Mouse (Mus musculus) ES-E14 (cell line): ENCODE measurements around the gene Dpp6. TPM values are rescaled to one million over a fixed set of nuclear protein-coding genes. Genes with fewer than 3 reads are reported as not detected.

Experiments
- DNase-seq: peaks from one replicate; pipeline ENCODE4 v3.0.0-alpha.2; 2013; ENCODE audit warnings: low read depth, low spot score
- H3K27ac ChIP-seq: 2 replicates; pipeline ENCODE4 v1.5.1; 2012; ENCODE audit warnings: low read depth, mild to moderate bottlenecking, low read length, moderate library complexity, mixed read lengths; ENCODE audit not compliant: poor library complexity, insufficient read depth, severe bottlenecking
- H3K36me3 ChIP-seq: 2 replicates; pipeline ENCODE4 v1.6.1; 2012; ENCODE audit warnings: mild to moderate bottlenecking, low read length, moderate library complexity, mixed read lengths; ENCODE audit not compliant: control insufficient read depth, poor library complexity, insufficient read depth, severe bottlenecking
- H3K4me1 ChIP-seq, 2 experiments: fragments of 150-350 bp in 1 of 2; sonication (generic) in 1 of 2; 2 replicates each; pipeline ENCODE4 v1.6.1; 2012; ENCODE audit warnings: low read length in 2 of 2, mild to moderate bottlenecking in 1 of 2, mixed read lengths in 1 of 2; ENCODE audit not compliant: control insufficient read depth in 2 of 2, insufficient read depth in 2 of 2, poor library complexity in 1 of 2
- H3K4me3 ChIP-seq, 2 experiments: fragments of 150-350 bp in 1 of 2; sonication (generic) in 1 of 2; 2 replicates each; pipeline ENCODE4 v1.5.1; 2012; ENCODE audit warnings: low read length in 2 of 2, low read depth in 1 of 2, mild to moderate bottlenecking in 1 of 2, mixed read lengths in 1 of 2; ENCODE audit not compliant: insufficient read depth in 1 of 2, poor library complexity in 1 of 2, severe bottlenecking in 1 of 2
- H3K9ac ChIP-seq: 2 replicates; pipeline ENCODE4 v1.6.1; 2012; ENCODE audit warnings: low read depth, mild to moderate bottlenecking, low read length, mixed read lengths; ENCODE audit not compliant: poor library complexity, insufficient read depth, severe bottlenecking
- H3K9me3 ChIP-seq: fragments of 150-350 bp; sonication (generic); 2 replicates; pipeline ENCODE4 v1.6.1; 2012; ENCODE audit warnings: low read depth, mild to moderate bottlenecking, low read length; ENCODE audit not compliant: control insufficient read depth, insufficient read depth
- CHD2 ChIP-seq: IDR thresholded peaks from 2 replicates; pipeline ENCODE4 v1.6.1; 2014; ENCODE audit warnings: mild to moderate bottlenecking, low read depth, low read length, inconsistent platforms
- HCFC1 ChIP-seq: IDR thresholded peaks from 2 replicates; pipeline ENCODE4 v1.6.1; 2012; ENCODE audit warnings: low read length, inconsistent platforms, borderline replicate concordance; ENCODE audit not compliant: insufficient read depth
- MAFK ChIP-seq: IDR thresholded peaks from 2 replicates; pipeline ENCODE4 v1.6.1; 2014; ENCODE audit warnings: mild to moderate bottlenecking, low read depth, low read length, inconsistent platforms; ENCODE audit not compliant: insufficient read depth
- ZC3H11A ChIP-seq: IDR thresholded peaks from 2 replicates; pipeline ENCODE4 v1.6.1; 2012; ENCODE audit warnings: low read depth, mild to moderate bottlenecking, inconsistent platforms, low read length, borderline replicate concordance
- ZNF384 ChIP-seq: IDR thresholded peaks from 2 replicates; pipeline ENCODE4 v1.6.1; 2012; ENCODE audit warnings: low read depth, low read length, inconsistent platforms
- in situ Hi-C, 2 experiments: fragments of 600-800 bp; cut with MboI; formaldehyde crosslinking; loops; one replicate each; pipeline ENCODE4 v1.15.1; 2025; ENCODE audit warnings: low sequenced_read_pairs in 2 of 2, inconsistent platforms in 1 of 2; ENCODE audit not compliant: unreplicated experiment in 2 of 2
- total RNA-seq: library from RNA; depleted of rRNA; stranded (reverse); fragments of 300-350 nt; gene quantifications from 2 replicates; pipeline ENCODE4 v1.2.3, GENCODE M21; 2012

Gene Dpp6
- total RNA-seq, 1 experiment = 1.5 TPM

DNA sequence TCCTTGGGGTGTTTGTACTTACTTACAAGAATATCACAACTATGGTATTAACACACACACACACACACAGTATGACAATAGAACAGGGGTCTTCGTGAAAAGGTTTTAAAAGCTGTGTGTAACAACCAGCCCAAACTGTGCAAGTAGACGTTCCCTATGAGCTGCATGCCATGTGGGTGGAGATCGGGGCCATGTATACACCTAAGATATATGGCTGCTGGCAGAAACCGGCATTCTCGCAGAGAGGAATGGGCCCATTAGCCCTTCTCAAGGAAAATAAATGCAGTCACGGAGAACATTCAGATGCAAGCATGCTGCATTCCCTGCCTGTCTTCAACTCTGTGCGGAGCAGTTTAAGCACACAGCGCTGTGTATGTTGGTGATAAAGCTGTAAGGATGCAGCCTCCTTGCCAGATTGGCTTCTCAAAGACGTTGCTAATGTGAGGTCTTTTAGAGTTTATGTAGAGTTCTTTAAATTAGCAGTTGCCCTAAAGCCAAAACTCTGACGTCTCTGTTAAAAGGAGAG lies 461.2 kb downstream of the Dpp6 start:
- no peak overlapping the region for H3K4me3 ChIP-seq
- H3K4me1 ChIP-seq = no peaks in the 10 kb centered on the region
- no peaks in the 10 kb centered on the region for H3K36me3 ChIP-seq
- H3K27ac ChIP-seq = no peak overlapping the region
- H3K9me3 ChIP-seq = no peaks in the 10 kb centered on the region
- in situ Hi-C loops = no loop called here
- no peak for DNase-seq
- no peak for TF ChIP-seq ZC3H11A
- no peak for TF ChIP-seq HCFC1
- no peak for TF ChIP-seq ZNF384
- TF ChIP-seq MAFK = no peak
- TF ChIP-seq CHD2 = no peak
- no peak overlapping the region for H3K9ac ChIP-seq

GRCm38 (mm10) chr5:27286876-27287275 lies 469.9 kb downstream of the Dpp6 start:
- in situ Hi-C loops = no loop called here
- Histone ChIP-seq H3K27ac (no peak overlapping the region), H3K36me3 (no peaks in the 10 kb centered on the region), H3K4me3 (no peak overlapping the region), H3K9ac (no peak overlapping the region), H3K9me3 (no peaks in the 10 kb centered on the region), H3K4me1 (no peaks in the 10 kb centered on the region)
- DNase-seq = no peak
- TF ChIP-seq ZC3H11A = no peak
- TF ChIP-seq ZNF384 = no peak
- TF ChIP-seq MAFK = no peak
- no peak for TF ChIP-seq CHD2
- no peak for TF ChIP-seq HCFC1

- H3K9ac ChIP-seq = no peak overlapping the region
- no peak overlapping the region for H3K27ac ChIP-seq
- no peak for TF ChIP-seq ZC3H11A
- TF ChIP-seq CHD2 = no peak
- TF ChIP-seq MAFK = no peak
- no peak for TF ChIP-seq ZNF384
- TF ChIP-seq HCFC1 = no peak
- H3K4me1 ChIP-seq = no peaks in the 10 kb centered on the region
- H3K36me3 ChIP-seq = no peaks in the 10 kb centered on the region
- no peak overlapping the region for H3K4me3 ChIP-seq
- H3K9me3 ChIP-seq = no peaks in the 10 kb centered on the region
- DNase-seq = no peak
- in situ Hi-C loops = no loop called here
Observed at GRCm38 (mm10) chr5:27291378-27291777, 474.4 kb downstream of the Dpp6 start.

- in situ Hi-C loops = no loop called here
- no peaks in the 10 kb centered on the region for H3K36me3 ChIP-seq
- H3K4me1 ChIP-seq = no peaks in the 10 kb centered on the region
- H3K27ac ChIP-seq = no peak overlapping the region
- TF ChIP-seq CHD2 (no peak), HCFC1 (no peak), ZNF384 (no peak), ZC3H11A (no peak), MAFK (no peak)
- DNase-seq = no peak
- H3K9me3 ChIP-seq = no peaks in the 10 kb centered on the region
- H3K9ac ChIP-seq = no peak overlapping the region
- no peak overlapping the region for H3K4me3 ChIP-seq
Observed at GRCm38 (mm10) chr5:27292236-27292635, 475.2 kb downstream of the Dpp6 start.

- no peak for DNase-seq
- no peaks in the 10 kb centered on the region for H3K9me3 ChIP-seq
- no peaks in the 10 kb centered on the region for H3K4me1 ChIP-seq
- no peak overlapping the region for H3K27ac ChIP-seq
- in situ Hi-C loops = no loop called here
- TF ChIP-seq HCFC1 (no peak), CHD2 (no peak), ZC3H11A (no peak)
- H3K36me3 ChIP-seq = no peaks in the 10 kb centered on the region
- H3K9ac ChIP-seq = no peak overlapping the region
- H3K4me3 ChIP-seq = no peak overlapping the region
Observed at GRCm38 (mm10) chr5:27304115-27304514, 487.1 kb downstream of the Dpp6 start.
